Mouse (Mus musculus) lung, adult 2 months (tissue): ENCODE data around the gene Rrnad1. TPM values are rescaled to one million over a fixed set of nuclear protein-coding genes. Genes with fewer than 3 reads are reported as not detected.

ENCODE experiments used
- DNase-seq: peaks from one replicate; pipeline ENCODE4 v3.0.0; 2022
- H3K4me1 ChIP-seq: fragments of 200-500 bp; 2 replicates; pipeline ENCODE4 v1.6.1; 2011; ENCODE audit warnings: low read length; ENCODE audit not compliant: control insufficient read depth, insufficient read depth
- H3K4me3 ChIP-seq: fragments of 200-500 bp; replicated peaks from 2 replicates; pipeline ENCODE3; 2011; ENCODE audit warnings: low read depth, mild to moderate bottlenecking, control low read depth, low read length; ENCODE audit errors: extremely low read depth
- CTCF ChIP-seq: fragments of 200-500 bp; IDR thresholded peaks from 2 replicates; pipeline ENCODE4 v1.5.1; 2011; ENCODE audit warnings: mild to moderate bottlenecking, low read length, control low read depth; ENCODE audit not compliant: insufficient read depth
- POLR2A ChIP-seq: fragments of 200-500 bp; IDR thresholded peaks from 2 replicates; pipeline ENCODE4 v1.6.1; 2011; ENCODE audit warnings: low read depth, mild to moderate bottlenecking, control low read depth, low read length, borderline replicate concordance; ENCODE audit errors: extremely low read depth
- WGBS: fragments of 180-500 bp; shearing (Covaris S2); methylation state at CpG from one replicate; pipeline ENCODE4 v1.1.7; 2018; 5-methylcytosine and 5-hydroxymethylcytosine counted together
- polyA plus RNA-seq: library from polyadenylated mRNA; depleted of rRNA; stranded (reverse); fragments of >200 nt; gene quantifications from 2 replicates; pipeline ENCODE4 v1.2.3, GENCODE M21; 2012

Gene Rrnad1
- polyA plus RNA-seq, 1 experiment, result 29.7 TPM

GRCm38 (mm10) chr3:87949955-87950515, 19.5 kb upstream of the Rrnad1 start:
- no peak for DNase-seq
- TF ChIP-seq POLR2A, result no peak
- TF ChIP-seq CTCF, result no peak
- H3K4me1 ChIP-seq, result no peaks in the 10 kb centered on the region
- no peak overlapping the region for H3K4me3 ChIP-seq
- WGBS, result 35% methylated on average over 13 of the region's 13 CpGs

DNA sequence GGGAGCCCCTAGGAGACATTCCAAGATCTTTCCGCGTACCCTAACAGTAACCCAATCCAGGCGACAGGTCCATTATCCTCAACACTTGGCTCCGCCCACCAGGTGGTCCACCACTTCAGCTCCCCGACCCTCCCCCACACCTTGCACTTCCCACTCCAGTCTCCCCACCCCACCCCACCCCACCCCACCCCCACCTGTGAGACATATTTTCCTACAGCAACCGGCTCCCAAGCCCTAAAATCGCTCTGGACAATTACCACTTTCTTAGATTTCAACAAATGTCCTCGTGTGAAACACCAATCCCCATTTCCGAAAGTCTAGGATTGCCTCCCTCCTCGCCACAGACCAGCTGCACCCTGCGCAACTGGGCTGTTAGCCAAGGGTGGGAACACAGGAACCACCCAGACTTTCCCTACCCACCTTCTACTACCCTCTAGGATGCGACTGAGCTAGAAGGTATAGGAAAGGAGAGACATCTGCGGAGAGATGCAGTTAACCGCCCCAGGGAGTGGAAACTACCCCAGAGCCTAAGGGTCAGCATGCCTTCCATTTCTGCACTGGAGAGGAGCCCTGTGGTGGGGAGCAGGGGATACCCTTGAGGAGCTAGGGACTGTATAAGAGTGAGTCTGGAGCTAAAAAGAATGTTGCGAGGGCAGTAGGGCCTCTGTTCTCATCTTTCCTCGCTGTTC, 18.9 kb upstream of the Rrnad1 start:
- no peak for DNase-seq
- WGBS, result 32% methylated on average over 16 of the region's 16 CpGs
- no peak for TF ChIP-seq CTCF
- no peak for TF ChIP-seq POLR2A
- Histone ChIP-seq H3K4me3 (no peak overlapping the region), H3K4me1 (no peaks in the 10 kb centered on the region)

DNA sequence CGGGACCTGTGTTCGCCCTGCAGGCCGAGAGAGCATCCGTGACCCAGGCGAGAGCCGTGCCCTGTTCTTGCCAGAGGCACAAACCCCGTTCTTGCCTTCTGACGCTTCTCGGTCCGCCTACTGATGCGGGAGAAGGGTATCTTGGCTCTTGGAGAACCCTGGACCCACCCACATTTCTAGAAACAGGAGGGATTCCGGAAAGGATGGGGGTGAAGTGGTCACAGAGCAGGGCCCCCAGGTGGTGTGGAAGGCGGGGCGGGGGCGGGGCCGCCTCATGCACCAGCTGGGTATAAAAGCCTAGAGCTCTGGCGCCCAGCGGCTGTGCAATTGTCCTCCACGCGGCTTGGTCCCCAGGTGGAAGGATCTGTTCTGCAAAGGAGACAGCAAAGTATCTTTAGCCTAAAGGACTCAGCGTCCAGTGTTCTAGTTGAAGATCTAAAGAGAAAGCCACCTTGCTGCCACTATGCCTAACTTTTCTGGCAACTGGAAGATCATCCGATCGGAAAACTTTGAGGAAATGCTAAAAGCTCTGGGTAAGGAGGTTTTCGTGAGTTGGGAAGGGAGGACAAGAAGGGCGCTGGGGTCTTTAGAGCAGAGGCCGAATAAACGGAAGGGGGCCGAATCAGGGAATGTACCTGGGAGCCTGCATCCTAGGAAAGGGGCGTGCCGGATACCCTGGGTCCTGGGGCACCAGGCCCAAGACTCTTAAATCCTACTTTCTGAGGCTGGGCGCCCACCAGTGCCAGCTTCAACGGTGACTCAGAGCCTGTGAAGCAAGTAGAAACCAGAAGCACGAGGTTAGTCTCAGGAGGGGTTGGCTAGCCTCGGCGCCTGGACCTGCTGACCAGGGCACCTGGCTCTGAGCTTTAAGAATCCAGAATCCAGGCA, 18.1 kb upstream of the Rrnad1 start, which contains the start of gene Crabp2:
Gene Crabp2 (plus strand): TSS at position 289 of the 888 bp plus-strand sequence.
- Histone ChIP-seq H3K4me3 (no peak within 1 kb of the TSS), H3K4me1 (no peaks in the 10 kb centered on the region)
- no peak for DNase-seq
- TF ChIP-seq POLR2A (no peak), CTCF (no peak)
- WGBS, result 8% methylated on average over 35 of the region's 35 CpGs

GRCm38 (mm10) chr3:87947811-87948199, 17.3 kb upstream of the Rrnad1 start:
- H3K4me3 ChIP-seq, result no peak overlapping the region
- 2% methylated on average over 17 of the region's 17 CpGs for WGBS
- no peak for TF ChIP-seq POLR2A
- no peak for TF ChIP-seq CTCF
- H3K4me1 ChIP-seq, result no peaks in the 10 kb centered on the region
- DNase-seq, result no peak

GRCm38 (mm10) chr3:87947056-87947810, 16.7 kb upstream of the Rrnad1 start:
- no peak for DNase-seq
- WGBS, result 9% methylated on average over 26 of the region's 26 CpGs
- no peak overlapping the region for H3K4me3 ChIP-seq
- no peak for TF ChIP-seq POLR2A
- TF ChIP-seq CTCF, result no peak
- H3K4me1 ChIP-seq, result no peaks in the 10 kb centered on the region

- DNase-seq, result no peak
- no peaks in the 10 kb centered on the region for H3K4me1 ChIP-seq
- H3K4me3 ChIP-seq, result no peak overlapping the region
- TF ChIP-seq CTCF (no peak), POLR2A (no peak)
- WGBS, result 53% methylated on average over 1 of the region's 1 CpGs
Measured at GRCm38 (mm10) chr3:87946541-87946860, 16.0 kb upstream of the Rrnad1 start.

- WGBS, result 50% methylated on average over 12 of the region's 12 CpGs
- Histone ChIP-seq H3K4me3 (no peak overlapping the region), H3K4me1 (no peaks in the 10 kb centered on the region)
- DNase-seq, result no peak
- TF ChIP-seq CTCF, result no peak
- TF ChIP-seq POLR2A, result no peak
Measured at GRCm38 (mm10) chr3:87945781-87946540, 15.4 kb upstream of the Rrnad1 start.

- no peak for TF ChIP-seq CTCF
- TF ChIP-seq POLR2A, result no peak
- 22% methylated on average over 4 of the region's 4 CpGs for WGBS
- Histone ChIP-seq H3K4me1 (no peaks in the 10 kb centered on the region), H3K4me3 (no peak overlapping the region)
- DNase-seq, result no peak
Measured at GRCm38 (mm10) chr3:87944838-87945600, 14.5 kb upstream of the Rrnad1 start.
